Mouse (Mus musculus): ENCODE measurements around the gene Trmt11. TPM values are rescaled to one million over a fixed set of nuclear protein-coding genes. Genes with fewer than 3 reads are reported as not detected.

The Trmt11 gene
- polyA plus RNA-seq, 1 experiment from 2014 or later: 38.3 TPM

DNA sequence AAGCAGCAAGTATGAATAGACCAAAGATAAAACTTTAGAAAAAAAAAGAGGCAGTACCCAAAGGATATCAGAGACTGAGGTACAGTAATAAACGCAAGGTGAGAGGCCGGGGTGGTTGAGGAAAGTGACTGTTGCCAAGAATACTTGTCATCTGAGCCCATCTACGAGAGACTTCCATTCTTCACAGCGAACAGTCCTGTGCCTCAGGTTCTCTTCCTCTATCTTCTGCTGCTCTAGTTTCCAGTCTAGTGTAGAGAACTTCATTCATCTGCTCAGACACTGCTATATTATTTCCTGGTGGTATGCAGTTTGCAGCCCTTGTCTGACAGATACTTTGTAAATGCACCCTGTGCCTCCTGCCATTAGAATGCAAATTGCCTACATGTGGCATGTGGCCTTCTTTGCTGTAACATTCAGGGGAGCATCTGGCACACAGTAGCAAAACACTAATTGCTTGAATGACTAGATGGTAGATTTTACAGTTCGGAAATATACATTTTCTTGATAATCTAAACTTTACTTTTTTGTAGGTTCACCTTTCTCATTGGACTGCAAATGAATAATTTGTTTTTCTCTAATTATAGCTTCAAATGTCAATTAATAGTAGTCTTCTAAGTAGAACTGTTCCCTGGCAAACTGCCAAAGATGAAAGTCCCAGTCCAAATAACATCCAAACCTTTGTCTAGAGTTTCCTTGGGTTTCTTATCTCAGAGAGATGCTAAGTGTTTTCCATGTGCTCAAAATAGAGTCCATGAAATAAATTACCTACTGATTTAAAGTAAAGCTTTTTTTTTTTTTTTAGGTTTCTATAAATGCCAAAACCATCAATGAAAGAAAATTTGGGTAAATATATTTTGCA lies 23.8 kb upstream of the Trmt11 start:
- no peak overlapping the region for H3K27ac ChIP-seq (ENCODE audit: low read depth, low read length)
- H3K9me3 ChIP-seq (ENCODE audit: control insufficient read depth, low read length): no peaks in the 10 kb centered on the region
- no peaks in the 10 kb centered on the region for H3K27me3 ChIP-seq (replicated peaks; ENCODE audit: control insufficient read depth, insufficient read depth, low read length)
- whole genome bisulfite sequencing: 74% methylated on average over 5 of the region's 5 CpGs
- no peaks in the 10 kb centered on the region for H3K4me1 ChIP-seq (replicated peaks; ENCODE audit: control insufficient read depth, insufficient read depth, low read length)
- H3K4me2 ChIP-seq: no peak overlapping the region
- ATAC-seq (replicated peaks; ENCODE audit: low FRiP score) (no peak), DNase-seq (ENCODE audit: low spot score) (no peak)
- H3K9ac ChIP-seq (ENCODE audit: low read depth, low read length): no peak overlapping the region
- H3K4me3 ChIP-seq (ENCODE audit: low read depth, low read length): no peak overlapping the region
- H3K36me3 ChIP-seq (ENCODE audit: control insufficient read depth, insufficient read depth, low read length): no peaks in the 10 kb centered on the region

DNA sequence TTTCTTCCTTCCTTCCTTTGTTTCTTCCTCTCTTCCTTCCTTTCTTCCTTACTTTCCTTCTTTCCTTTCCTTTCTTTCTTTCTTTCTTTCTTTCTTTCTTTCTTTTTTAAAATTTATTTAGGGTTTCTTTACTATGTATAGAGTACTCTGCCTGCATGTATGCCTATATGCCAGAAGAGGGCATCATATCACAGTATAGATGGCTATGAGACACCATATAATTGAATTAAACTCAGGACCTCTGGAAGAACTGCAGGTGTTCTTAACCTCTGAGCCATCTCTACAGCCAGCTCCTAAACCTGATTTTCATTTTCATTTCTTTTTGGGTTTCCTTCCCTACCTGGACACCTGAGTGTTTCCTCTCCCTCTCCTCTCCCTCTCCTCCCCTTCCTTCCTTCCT lies 22.4 kb upstream of the Trmt11 start:
- H3K9ac ChIP-seq (ENCODE audit: low read depth, low read length): no peak overlapping the region
- no peaks in the 10 kb centered on the region for H3K4me1 ChIP-seq (replicated peaks; ENCODE audit: control insufficient read depth, insufficient read depth, low read length)
- no peaks in the 10 kb centered on the region for H3K27me3 ChIP-seq (replicated peaks; ENCODE audit: control insufficient read depth, insufficient read depth, low read length)
- ATAC-seq (replicated peaks; ENCODE audit: low FRiP score) (no peak), DNase-seq (ENCODE audit: low spot score) (no peak)
- H3K9me3 ChIP-seq (ENCODE audit: control insufficient read depth, low read length): no peaks in the 10 kb centered on the region
- H3K36me3 ChIP-seq (ENCODE audit: control insufficient read depth, insufficient read depth, low read length): no peaks in the 10 kb centered on the region
- H3K4me2 ChIP-seq: no peak overlapping the region
- no peak overlapping the region for H3K4me3 ChIP-seq (ENCODE audit: low read depth, low read length)
- no peak overlapping the region for H3K27ac ChIP-seq (ENCODE audit: low read depth, low read length)

DNA sequence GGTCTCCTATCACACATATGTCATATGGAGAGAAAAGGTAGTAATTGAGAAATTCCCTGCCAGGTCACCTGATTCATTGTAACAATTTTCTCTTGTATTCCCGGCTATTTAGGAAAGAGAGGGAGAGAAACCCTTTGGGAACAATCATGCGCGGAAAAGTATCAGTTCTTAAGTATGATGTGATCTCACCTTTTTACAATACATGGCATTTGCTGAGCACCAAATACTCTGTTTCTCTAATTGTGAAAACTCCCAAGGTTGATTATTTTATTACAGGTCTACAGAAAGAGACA lies 18.3 kb upstream of the Trmt11 start:
- peak overlapping the region; percentile 74 for H3K9ac ChIP-seq (ENCODE audit: low read depth, low read length)
- ATAC-seq (replicated peaks; ENCODE audit: low FRiP score): no peak
- no peak overlapping the region for H3K27ac ChIP-seq (ENCODE audit: low read depth, low read length)

DNA sequence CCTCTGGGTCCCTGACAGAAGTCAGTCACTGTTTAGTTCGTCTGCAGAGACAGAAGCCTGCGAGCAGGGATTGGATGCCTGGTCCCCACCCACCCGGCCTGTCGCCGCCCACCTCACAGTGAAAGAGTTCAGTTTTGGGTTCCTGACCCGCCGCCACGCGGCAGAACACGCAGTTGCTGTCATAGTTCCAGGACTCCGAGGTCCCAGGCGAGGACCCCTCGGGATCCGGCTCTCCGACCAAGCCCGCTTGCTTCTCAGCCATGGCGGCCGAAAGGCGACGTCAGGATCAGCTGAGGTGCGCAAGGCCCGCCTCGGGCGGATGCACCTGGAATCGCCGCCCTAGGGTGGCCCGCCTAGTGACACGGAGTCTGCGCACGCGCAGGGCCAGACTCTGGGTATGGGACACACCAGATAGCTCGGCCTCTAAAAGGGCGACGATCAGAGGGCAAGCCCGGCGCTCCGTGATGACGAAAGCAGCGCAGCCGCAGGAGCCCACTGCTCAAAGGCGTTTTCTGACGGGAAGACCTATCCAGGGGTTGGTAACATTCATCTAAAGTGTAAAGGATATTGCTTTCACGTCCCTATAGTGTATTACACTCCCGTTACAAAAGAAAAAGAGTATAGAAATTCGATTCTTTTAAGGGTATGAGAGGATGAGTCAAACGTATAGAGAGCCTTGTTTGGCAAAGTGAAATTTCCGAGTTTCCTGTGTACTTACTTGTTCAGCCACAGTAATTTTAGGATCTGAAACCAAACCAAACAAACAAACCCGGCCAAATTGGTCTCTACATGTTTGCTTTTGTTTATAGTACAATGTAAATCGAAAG lies 17.8 kb upstream of the Trmt11 start:
- peak overlapping the region; percentile 74 for H3K9ac ChIP-seq (ENCODE audit: low read depth, low read length)
- no peaks in the 10 kb centered on the region for H3K9me3 ChIP-seq (ENCODE audit: control insufficient read depth, low read length)
- no peaks in the 10 kb centered on the region for H3K36me3 ChIP-seq (ENCODE audit: control insufficient read depth, insufficient read depth, low read length)
- no peaks in the 10 kb centered on the region for H3K4me1 ChIP-seq (replicated peaks; ENCODE audit: control insufficient read depth, insufficient read depth, low read length)
- DNase-seq (ENCODE audit: low spot score) (peak; percentile 96), ATAC-seq (replicated peaks; ENCODE audit: low FRiP score) (peak; percentile 100)
- H3K4me2 ChIP-seq: peak overlapping the region; percentile 93
- 1% methylated on average over 49 of the region's 49 CpGs for WGBS
- H3K4me3 ChIP-seq (ENCODE audit: low read depth, low read length): peak overlapping the region; percentile 57
- H3K27me3 ChIP-seq (replicated peaks; ENCODE audit: control insufficient read depth, insufficient read depth, low read length): no peaks in the 10 kb centered on the region
- peak overlapping the region; percentile 92 for H3K27ac ChIP-seq (ENCODE audit: low read depth, low read length)

More for the DNA sequence above, 18.3 kb upstream of the Trmt11 start:
- DNase-seq (ENCODE audit: low spot score): no peak
- Histone ChIP-seq H3K27me3 (replicated peaks; ENCODE audit: control insufficient read depth, insufficient read depth, low read length) (no peaks in the 10 kb centered on the region), H3K4me1 (replicated peaks; ENCODE audit: control insufficient read depth, insufficient read depth, low read length) (no peaks in the 10 kb centered on the region), H3K4me2 (peak overlapping the region; percentile 93), H3K36me3 (ENCODE audit: control insufficient read depth, insufficient read depth, low read length) (no peaks in the 10 kb centered on the region), H3K9me3 (ENCODE audit: control insufficient read depth, low read length) (no peaks in the 10 kb centered on the region), H3K4me3 (ENCODE audit: low read depth, low read length) (peak overlapping the region; percentile 57)
- WGBS: 38% methylated on average over 3 of the region's 3 CpGs

DNA sequence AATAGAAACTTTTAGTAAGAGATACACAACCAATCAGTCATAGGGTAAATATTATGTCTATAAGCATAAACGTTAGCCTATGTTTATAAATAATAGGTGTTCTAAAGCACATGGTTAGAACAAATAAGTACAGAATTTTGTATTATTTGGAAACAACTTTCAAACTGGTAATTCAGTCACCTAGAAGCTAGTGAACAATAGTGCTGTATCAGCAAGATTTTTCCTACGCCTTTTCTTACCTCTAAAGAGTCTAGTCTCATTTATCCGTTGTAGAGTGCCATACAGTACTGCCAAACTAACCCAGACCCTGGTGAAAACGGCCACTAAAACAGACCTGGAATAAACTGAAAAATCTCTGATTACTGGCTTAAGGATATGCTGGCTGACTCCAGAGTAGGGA lies 12.5 kb upstream of the Trmt11 start:
- DNase-seq (ENCODE audit: low spot score): no peak
- no peaks in the 10 kb centered on the region for H3K27me3 ChIP-seq (replicated peaks; ENCODE audit: control insufficient read depth, insufficient read depth, low read length)
- H3K4me3 ChIP-seq (ENCODE audit: low read depth, low read length): no peak overlapping the region
- H3K27ac ChIP-seq (ENCODE audit: low read depth, low read length): no peak overlapping the region
- H3K4me1 ChIP-seq (replicated peaks; ENCODE audit: control insufficient read depth, insufficient read depth, low read length): no peaks in the 10 kb centered on the region
- WGBS: 78% methylated on average over 4 of the region's 4 CpGs
- ATAC-seq (replicated peaks; ENCODE audit: low FRiP score): no peak
- H3K9me3 ChIP-seq (ENCODE audit: control insufficient read depth, low read length): no peaks in the 10 kb centered on the region
- H3K36me3 ChIP-seq (ENCODE audit: control insufficient read depth, insufficient read depth, low read length): no peaks in the 10 kb centered on the region
- no peak overlapping the region for H3K4me2 ChIP-seq
- no peak overlapping the region for H3K9ac ChIP-seq (ENCODE audit: low read depth, low read length)

DNA sequence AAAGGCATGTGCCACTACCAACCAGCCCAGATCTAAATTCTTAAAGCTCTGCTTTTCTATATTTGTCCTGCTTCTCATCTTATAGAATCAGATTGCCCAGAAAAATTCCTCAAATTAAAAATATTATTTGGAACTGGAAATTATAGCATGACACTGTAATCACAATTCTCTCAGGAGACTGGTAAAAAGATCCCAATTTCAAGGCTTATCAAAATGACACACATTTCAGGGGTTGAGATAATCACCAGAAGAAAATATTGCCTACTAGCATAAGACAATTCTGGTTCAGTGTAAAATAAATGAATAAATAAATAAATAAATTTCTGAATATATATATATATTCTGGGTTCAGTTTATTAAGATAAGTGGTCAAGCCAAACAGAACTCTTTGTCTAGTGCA lies 9.1 kb upstream of the Trmt11 start:
- Histone ChIP-seq H3K4me3 (ENCODE audit: low read depth, low read length) (no peak overlapping the region), H3K27me3 (replicated peaks; ENCODE audit: control insufficient read depth, insufficient read depth, low read length) (no peaks in the 10 kb centered on the region), H3K27ac (ENCODE audit: low read depth, low read length) (no peak overlapping the region), H3K9me3 (ENCODE audit: control insufficient read depth, low read length) (no peaks in the 10 kb centered on the region), H3K36me3 (ENCODE audit: control insufficient read depth, insufficient read depth, low read length) (no peaks in the 10 kb centered on the region), H3K4me1 (replicated peaks; ENCODE audit: control insufficient read depth, insufficient read depth, low read length) (no peaks in the 10 kb centered on the region), H3K9ac (ENCODE audit: low read depth, low read length) (no peak overlapping the region), H3K4me2 (no peak overlapping the region)
- no peak for ATAC-seq (replicated peaks; ENCODE audit: low FRiP score)
- no peak for DNase-seq (ENCODE audit: low spot score)

DNA sequence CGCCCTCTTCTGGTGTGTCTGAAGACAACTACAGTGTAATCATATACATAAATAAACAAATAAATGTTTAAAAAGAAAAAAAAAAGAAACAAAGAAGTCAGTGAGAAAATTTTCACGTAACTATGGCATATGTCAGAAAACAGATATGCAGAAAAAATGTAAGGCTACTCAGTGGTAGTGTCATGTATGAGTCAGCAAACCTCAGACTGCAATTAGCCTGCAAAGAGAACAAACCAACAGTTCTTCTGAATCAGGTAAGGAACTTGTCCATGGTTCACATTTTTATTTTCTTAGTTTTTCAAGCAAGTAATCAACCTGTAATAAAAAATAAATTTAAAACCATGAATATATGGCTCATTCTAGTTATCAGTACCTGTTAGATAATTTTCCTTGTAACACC lies 7.6 kb upstream of the Trmt11 start:
- Histone ChIP-seq H3K27me3 (replicated peaks; ENCODE audit: control insufficient read depth, insufficient read depth, low read length) (no peaks in the 10 kb centered on the region), H3K27ac (ENCODE audit: low read depth, low read length) (no peak overlapping the region), H3K4me1 (replicated peaks; ENCODE audit: control insufficient read depth, insufficient read depth, low read length) (no peaks in the 10 kb centered on the region), H3K9me3 (ENCODE audit: control insufficient read depth, low read length) (no peaks in the 10 kb centered on the region), H3K4me2 (no peak overlapping the region), H3K9ac (ENCODE audit: low read depth, low read length) (no peak overlapping the region), H3K36me3 (ENCODE audit: control insufficient read depth, insufficient read depth, low read length) (no peaks in the 10 kb centered on the region), H3K4me3 (ENCODE audit: low read depth, low read length) (no peak overlapping the region)
- DNase-seq (ENCODE audit: low spot score): no peak
- no peak for ATAC-seq (replicated peaks; ENCODE audit: low FRiP score)
- 67% methylated on average over 2 of the region's 2 CpGs for WGBS

DNA sequence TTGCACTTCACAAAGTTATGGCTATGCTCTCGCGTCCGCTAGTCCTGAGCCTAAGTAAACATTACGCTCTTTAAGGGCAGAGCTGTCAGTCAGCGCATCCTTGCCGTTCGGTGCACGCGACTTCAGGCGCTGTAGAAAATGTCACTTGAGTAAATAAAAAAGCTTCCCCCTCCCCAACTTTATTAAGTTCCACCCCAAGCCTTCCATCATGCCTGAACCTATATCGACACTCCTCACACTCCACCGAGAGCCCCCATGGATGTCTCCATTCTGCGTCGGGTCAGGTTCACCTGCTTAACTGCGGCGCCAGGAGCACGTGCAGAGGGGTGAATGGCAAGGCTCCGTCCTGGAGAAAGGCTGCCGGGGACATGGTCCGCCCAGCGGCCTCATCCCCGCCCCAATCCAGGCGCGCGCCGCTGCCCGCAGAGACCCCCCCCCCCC lies 435 bp downstream of the Trmt11 start:
- Histone ChIP-seq H3K4me3 (ENCODE audit: low read depth, low read length) (peak overlapping the region; percentile 84), H3K27me3 (replicated peaks; ENCODE audit: control insufficient read depth, insufficient read depth, low read length) (no peaks in the 10 kb centered on the region), H3K4me1 (replicated peaks; ENCODE audit: control insufficient read depth, insufficient read depth, low read length) (peaks cover 7% of the 10 kb centered on the region), H3K27ac (ENCODE audit: low read depth, low read length) (peak overlapping the region; percentile 79), H3K36me3 (ENCODE audit: control insufficient read depth, insufficient read depth, low read length) (0 out of 2 replicates have a peak, but pooled peaks cover 7% of the 10 kb centered on the region), H3K4me2 (peak overlapping the region; percentile 73), H3K9ac (ENCODE audit: low read depth, low read length) (peak overlapping the region; percentile 85), H3K9me3 (ENCODE audit: control insufficient read depth, low read length) (no peaks in the 10 kb centered on the region)
- ATAC-seq (replicated peaks; ENCODE audit: low FRiP score) (peak; percentile 84), DNase-seq (ENCODE audit: low spot score) (no peak)
- under 1% methylated on average over 27 of the region's 27 CpGs for WGBS
